Mouse (Mus musculus) ES-Bruce4 (cell line): ENCODE data around the gene Auts2.

Source experiments
- CTCF ChIP-seq: IDR thresholded peaks from one replicate; pipeline ENCODE4 v1.8.1; 2011; ENCODE audit warnings: low read depth, low read length
- POLR2A ChIP-seq: IDR thresholded peaks from one replicate; pipeline ENCODE4 v1.8.1; 2011; ENCODE audit warnings: low read length; ENCODE audit not compliant: insufficient read depth

DNA sequence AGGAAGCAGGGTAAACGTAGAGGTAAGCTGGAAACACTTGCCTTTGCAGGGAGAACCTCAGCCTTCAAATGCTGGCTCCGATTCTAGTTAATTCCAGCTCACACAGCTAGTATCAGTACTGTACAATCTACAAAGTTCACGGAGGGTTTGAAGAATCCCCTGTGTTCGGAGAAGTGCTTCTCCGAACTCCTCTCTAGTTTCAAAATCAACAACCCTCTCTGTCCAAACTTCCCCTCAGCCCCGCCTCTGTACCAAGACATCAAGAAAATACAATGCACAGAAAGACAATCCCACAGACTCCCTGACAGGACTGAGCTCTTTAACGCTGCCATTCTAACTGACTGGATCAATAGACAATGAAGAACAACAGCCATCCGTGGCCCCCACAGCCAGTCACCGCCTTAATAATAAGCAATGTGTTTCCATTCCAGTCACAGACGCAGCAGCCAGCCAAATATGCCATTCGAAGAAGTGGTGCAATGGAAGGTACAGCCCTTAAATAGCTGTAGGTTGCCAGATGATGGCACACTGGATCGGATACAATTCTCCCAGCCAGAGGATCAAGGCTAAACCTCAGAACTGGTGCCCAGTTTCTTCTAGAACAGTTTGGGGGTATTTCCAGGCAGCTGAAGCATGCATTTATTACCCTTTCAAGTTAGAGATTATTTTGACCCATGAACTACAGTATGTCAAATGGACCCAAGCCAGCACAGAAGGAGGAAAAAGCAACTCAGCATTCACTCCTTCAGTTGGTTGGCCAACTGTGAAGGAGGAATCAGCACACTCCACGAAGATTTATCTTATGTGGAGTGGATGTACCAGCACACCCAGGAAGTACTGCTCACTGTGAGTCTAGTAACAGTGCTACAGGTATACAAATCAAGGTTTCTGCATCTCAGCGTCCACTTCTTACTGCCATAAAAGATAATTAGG, 151.0 kb downstream of the Auts2 start:
- no peak for TF ChIP-seq POLR2A
- TF ChIP-seq CTCF, result no peak
